Mouse (Mus musculus): ENCODE data around the gene Olfr1177-ps. TPM values are rescaled to one million over a fixed set of nuclear protein-coding genes. Genes with fewer than 3 reads are reported as not detected.

The Olfr1177-ps gene
- polyA plus RNA-seq (2016; fragmentation: Nextera tagmentation; extraction: Ambion mirVana) = not detected in 2 replicates

- no peak for ATAC-seq (ENCODE audit: low FRiP score)
- no peak within 1 kb of the TSS for H3K9ac ChIP-seq
- H3K9me3 ChIP-seq (replicated peaks) = no peaks in the 10 kb centered on the region
- H3K27me3 ChIP-seq = no peaks in the 10 kb centered on the region
- H3K4me3 ChIP-seq = no peak within 1 kb of the TSS
- 72% methylated on average over 1 of the region's 1 CpGs for WGBS
- no peaks in the 10 kb centered on the region for H3K4me1 ChIP-seq
- H3K4me2 ChIP-seq (replicated peaks) = no peak within 1 kb of the TSS
- H3K36me3 ChIP-seq = no peaks in the 10 kb centered on the region
- H3K27ac ChIP-seq = no peak within 1 kb of the TSS
Measured at GRCm38 (mm10) chr2:88346392-88346791, at the start of gene Olfr1177-ps. Gene Olfr1177-ps (minus strand): TSS chr2:88346492.

GRCm38 (mm10) chr2:88386762-88387161 lies 40.5 kb upstream of the Olfr1177-ps start, which contains the start of gene Olfr1178:
Gene Olfr1178 (plus strand): TSS chr2:88387062.
- Histone ChIP-seq H3K4me2 (replicated peaks) (no peak within 1 kb of the TSS), H3K27ac (no peak within 1 kb of the TSS), H3K4me3 (no peak within 1 kb of the TSS), H3K36me3 (no peaks in the 10 kb centered on the region), H3K9ac (no peak within 1 kb of the TSS), H3K9me3 (replicated peaks) (no peaks in the 10 kb centered on the region), H3K27me3 (no peaks in the 10 kb centered on the region), H3K4me1 (no peaks in the 10 kb centered on the region)
- WGBS = 91% methylated on average over 1 of the region's 1 CpGs
- no peak for ATAC-seq (ENCODE audit: low FRiP score)

DNA sequence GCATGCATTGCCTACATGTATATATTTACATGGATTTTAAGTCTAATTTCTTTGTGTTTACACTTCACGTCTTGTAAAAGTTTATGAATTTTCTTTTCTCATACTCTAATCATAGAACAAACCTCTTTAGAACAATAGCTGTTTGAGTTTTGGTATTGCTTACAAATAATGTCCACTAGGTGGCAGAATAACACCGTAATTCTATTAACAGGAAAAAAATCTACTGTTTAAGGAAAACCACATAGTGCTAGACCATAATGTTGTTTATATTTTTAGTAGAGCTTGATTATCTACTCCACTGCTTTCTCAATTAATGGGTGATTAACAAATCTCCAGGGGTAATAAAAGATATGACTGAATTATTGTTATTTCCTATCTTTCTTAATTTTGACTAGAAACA lies 10.0 kb upstream of the Olfr1177-ps start:
- WGBS = 1% methylated on average over 2 of the region's 2 CpGs
- Histone ChIP-seq H3K4me1 (no peaks in the 10 kb centered on the region), H3K4me3 (no peak overlapping the region), H3K27ac (no peak overlapping the region), H3K36me3 (no peaks in the 10 kb centered on the region), H3K9ac (no peak overlapping the region), H3K9me3 (replicated peaks) (no peaks in the 10 kb centered on the region), H3K27me3 (no peaks in the 10 kb centered on the region), H3K4me2 (replicated peaks) (no peak overlapping the region)
- ATAC-seq (ENCODE audit: low FRiP score) = peak; percentile 22; the same call in 1 of the 2 replicates

- Histone ChIP-seq H3K9me3 (replicated peaks) (no peaks in the 10 kb centered on the region), H3K4me1 (no peaks in the 10 kb centered on the region), H3K4me3 (no peak within 1 kb of the TSS), H3K27me3 (no peaks in the 10 kb centered on the region), H3K9ac (no peak within 1 kb of the TSS), H3K36me3 (no peaks in the 10 kb centered on the region), H3K27ac (no peak within 1 kb of the TSS), H3K4me2 (replicated peaks) (no peak within 1 kb of the TSS)
- no peak for ATAC-seq (ENCODE audit: low FRiP score)
- 60% methylated on average over 1 of the region's 1 CpGs for WGBS
Measured at GRCm38 (mm10) chr2:88336421-88336820, 9.9 kb downstream of the Olfr1177-ps start, which contains the start of gene Olfr1176. Gene Olfr1176 (plus strand): TSS chr2:88336721.

DNA sequence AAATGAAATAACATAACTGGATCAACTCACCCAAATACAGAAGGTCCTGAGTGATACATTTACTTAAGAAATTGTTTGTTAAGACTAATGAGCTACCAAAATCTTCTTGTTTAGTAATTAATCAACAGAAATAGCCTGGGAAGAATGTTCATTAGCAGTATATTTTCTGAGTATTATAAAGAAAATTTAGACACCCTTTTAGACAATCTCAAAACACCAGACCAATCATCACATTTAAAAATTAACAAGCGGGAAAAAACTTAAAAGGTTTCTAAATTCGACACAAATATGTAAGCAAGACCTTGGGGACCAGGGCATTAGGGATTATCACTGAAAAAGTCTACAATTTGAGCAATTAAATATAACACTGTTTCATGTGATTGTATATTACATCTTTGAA lies 19.2 kb downstream of the Olfr1177-ps start, which contains the start of gene Olfr1175-ps:
Gene Olfr1175-ps, minus strand, starts transcription at position 101 of the 400 bp plus-strand sequence.
- H3K36me3 ChIP-seq = no peaks in the 10 kb centered on the region
- no peaks in the 10 kb centered on the region for H3K4me1 ChIP-seq
- H3K27me3 ChIP-seq = no peaks in the 10 kb centered on the region
- H3K9ac ChIP-seq = no peak within 1 kb of the TSS
- no peaks in the 10 kb centered on the region for H3K9me3 ChIP-seq (replicated peaks)
- no peak within 1 kb of the TSS for H3K27ac ChIP-seq
- ATAC-seq (ENCODE audit: low FRiP score) = no peak
- 90% methylated on average over 2 of the region's 2 CpGs for WGBS
- H3K4me2 ChIP-seq (replicated peaks) = no peak within 1 kb of the TSS
- H3K4me3 ChIP-seq = no peak within 1 kb of the TSS

- Histone ChIP-seq H3K27me3 (no peaks in the 10 kb centered on the region), H3K9ac (no peak within 1 kb of the TSS), H3K4me3 (no peak within 1 kb of the TSS), H3K27ac (no peak within 1 kb of the TSS), H3K4me1 (no peaks in the 10 kb centered on the region), H3K9me3 (replicated peaks) (no peaks in the 10 kb centered on the region), H3K4me2 (replicated peaks) (no peak within 1 kb of the TSS), H3K36me3 (no peaks in the 10 kb centered on the region)
- 92% methylated on average over 4 of the region's 4 CpGs for WGBS
- no peak for ATAC-seq (ENCODE audit: low FRiP score)
Measured at GRCm38 (mm10) chr2:88315035-88315434, 31.3 kb downstream of the Olfr1177-ps start, which contains the start of gene Olfr1174-ps. Gene Olfr1174-ps (minus strand): TSS chr2:88315135.

Other genes with a start within 250 kb of the Olfr1177-ps start
- gene Olfr1166, start 218.2 kb downstream of the Olfr1177-ps start, polyA plus RNA-seq (2016; fragmentation: Nextera tagmentation; extraction: Ambion mirVana) = not detected in 2 replicates
- gene Olfr1167, start 191.3 kb downstream of the Olfr1177-ps start, polyA plus RNA-seq (2016; fragmentation: Nextera tagmentation; extraction: Ambion mirVana) = not detected in 2 replicates
- gene Olfr1168, start 164.6 kb downstream of the Olfr1177-ps start, polyA plus RNA-seq (2016; fragmentation: Nextera tagmentation; extraction: Ambion mirVana) = not detected in 2 replicates
- gene Olfr1170, start 118.2 kb downstream of the Olfr1177-ps start, polyA plus RNA-seq (2016; fragmentation: Nextera tagmentation; extraction: Ambion mirVana) = not detected in 2 replicates
- gene Olfr1173, start 66.6 kb downstream of the Olfr1177-ps start, polyA plus RNA-seq (2016; fragmentation: Nextera tagmentation; extraction: Ambion mirVana) = not detected in 2 replicates
- not detected in 2 replicates for gene Olfr1174-ps, start 31.4 kb downstream of the Olfr1177-ps start, polyA plus RNA-seq (2016; fragmentation: Nextera tagmentation; extraction: Ambion mirVana)
- not detected in 2 replicates for gene Olfr1175-ps, start 19.3 kb downstream of the Olfr1177-ps start, polyA plus RNA-seq (2016; fragmentation: Nextera tagmentation; extraction: Ambion mirVana)
- gene Olfr1176, start 9.8 kb downstream of the Olfr1177-ps start, polyA plus RNA-seq (2016; fragmentation: Nextera tagmentation; extraction: Ambion mirVana) = not detected in 2 replicates
- gene Olfr1178, start 40.6 kb upstream of the Olfr1177-ps start, polyA plus RNA-seq (2016; fragmentation: Nextera tagmentation; extraction: Ambion mirVana) = not detected in 2 replicates
- not detected in 2 replicates for gene Olfr1179, start 60.0 kb upstream of the Olfr1177-ps start, polyA plus RNA-seq (2016; fragmentation: Nextera tagmentation; extraction: Ambion mirVana)
- gene Olfr1180, start 72.7 kb upstream of the Olfr1177-ps start, polyA plus RNA-seq (2016; fragmentation: Nextera tagmentation; extraction: Ambion mirVana) = not detected in 2 replicates
- not detected in 2 replicates for gene Olfr1181, start 79.7 kb upstream of the Olfr1177-ps start, polyA plus RNA-seq (2016; fragmentation: Nextera tagmentation; extraction: Ambion mirVana)
- gene Gm13757, start 102.6 kb upstream of the Olfr1177-ps start, polyA plus RNA-seq (2016; fragmentation: Nextera tagmentation; extraction: Ambion mirVana) = not detected in 2 replicates
- not detected in 2 replicates for gene Olfr1183, start 108.4 kb upstream of the Olfr1177-ps start, polyA plus RNA-seq (2016; fragmentation: Nextera tagmentation; extraction: Ambion mirVana)
- gene Olfr1184, start 137.1 kb upstream of the Olfr1177-ps start, polyA plus RNA-seq (2016; fragmentation: Nextera tagmentation; extraction: Ambion mirVana) = not detected in 2 replicates
- gene Olfr1185-ps1, start 146.8 kb upstream of the Olfr1177-ps start, polyA plus RNA-seq (2016; fragmentation: Nextera tagmentation; extraction: Ambion mirVana) = not detected in 2 replicates
- gene Olfr1186, start 172.1 kb upstream of the Olfr1177-ps start, polyA plus RNA-seq (2016; fragmentation: Nextera tagmentation; extraction: Ambion mirVana) = not detected in 2 replicates
- not detected in 2 replicates for gene Olfr1188, start 210.4 kb upstream of the Olfr1177-ps start, polyA plus RNA-seq (2016; fragmentation: Nextera tagmentation; extraction: Ambion mirVana)
- gene Olfr1189, start 240.0 kb upstream of the Olfr1177-ps start, polyA plus RNA-seq (2016; fragmentation: Nextera tagmentation; extraction: Ambion mirVana) = not detected in 2 replicates